Mouse (Mus musculus): ENCODE data around the gene Tmem131. TPM values are rescaled to one million over a fixed set of nuclear protein-coding genes. Genes with fewer than 3 reads are reported as not detected.

Tmem131 gene
- total and polyA plus RNA-seq, 3 experiments, result 9.7 to 39.9 (median 11.5) TPM

DNA sequence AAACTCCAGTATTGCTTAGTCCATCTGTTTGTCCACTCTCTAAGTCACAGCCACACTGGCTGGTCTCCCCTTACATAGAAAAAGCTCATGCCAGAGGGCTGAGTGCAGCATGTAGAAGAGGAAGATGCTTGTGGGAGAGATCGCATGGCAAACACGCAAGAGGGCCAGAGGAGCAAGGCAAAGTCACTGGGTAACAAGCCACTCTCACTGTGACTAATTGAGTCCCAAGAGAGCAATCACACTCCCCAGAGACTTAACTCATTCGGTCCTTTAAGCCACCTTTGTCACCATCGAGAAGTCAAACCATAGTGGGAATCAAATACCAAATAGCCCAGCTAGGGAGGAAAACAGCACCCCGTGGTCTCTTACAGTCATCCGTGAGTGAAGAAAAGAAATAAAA is 44.7 kb upstream of the Tmem131 start:
- H3K27ac ChIP-seq (ENCODE audit: insufficient read depth, low read depth), result 0 out of 2 replicates have a peak overlapping the region, but pooled peaks have one; percentile 6
- H3K9me3 ChIP-seq (replicated peaks; ENCODE audit: low read length), result no peaks in the 10 kb centered on the region
- H3K79me2 ChIP-seq (replicated peaks; ENCODE audit: control insufficient read depth, extremely low read depth, insufficient read depth, poor library complexity, severe bottlenecking), result no peaks in the 10 kb centered on the region
- peak; percentile 99 for DNase-seq (ENCODE audit: extremely low read depth)
- no peak overlapping the region for H3K9ac ChIP-seq (ENCODE audit: insufficient read depth, low read depth)
- H3K4me3 ChIP-seq (replicated peaks in 1 of 3; ENCODE audit: low read depth in 2 of 3, low read length in 2 of 3, poor library complexity in 1 of 3), result no peak overlapping the region
- dilution Hi-C loops (cut with MboI; ENCODE audit: extremely low pct_ligation_motif_present, extremely low pct_unique_long_range_greater_than_20kb, low sequenced_read_pairs) (no loop called here), in situ Hi-C loops (cut with MboI; ENCODE audit: low pct_ligation_motif_present, low pct_unique_long_range_greater_than_20kb, low sequenced_read_pairs) (loop anchor here (5.0 kb wide), 1 partner anchor 41 kb away; no protein-coding TSS in a partner anchor)
- TF ChIP-seq BHLHE40 (IDR thresholded peaks at IDR 0.05; ENCODE audit: low read depth, low read length) (peak; percentile 88), POLR2A (IDR thresholded peaks at IDR 0.05; ENCODE audit: low read depth, low read length) (no peak), E2F4 (IDR thresholded peaks at IDR 0.05; ENCODE audit: insufficient replicate concordance, low read depth, low read length) (no peak), USF2 (conservative IDR thresholded peaks at IDR 0.05; ENCODE audit: low read depth, low read length) (no peak), GABPA (IDR thresholded peaks at IDR 0.05; ENCODE audit: insufficient replicate concordance, low read depth, low read length) (no peak), ZC3H11A (IDR thresholded peaks at IDR 0.05; ENCODE audit: low read depth, low read length) (no peak), JUN (IDR thresholded peaks at IDR 0.05; ENCODE audit: insufficient read depth, low read depth, low read length) (peak; percentile 79), CTCF (conservative IDR thresholded peaks at IDR 0.05 in 1 of 2, IDR thresholded peaks at IDR 0.05 in 1 of 2; ENCODE audit: low read depth in 2 of 2, low read length in 2 of 2) (no peak), RCOR1 (conservative IDR thresholded peaks at IDR 0.05; ENCODE audit: low read depth, low read length) (peak; percentile 68; the same call in 1 of the 2 replicates), EP300 (IDR thresholded peaks at IDR 0.05; ENCODE audit: low read length) (peak; percentile 96), SMC3 (IDR thresholded peaks at IDR 0.05; ENCODE audit: low read depth, low read length) (peak; percentile 31), TBP (conservative IDR thresholded peaks at IDR 0.05; ENCODE audit: low read depth, low read length) (no peak), NELFE (IDR thresholded peaks at IDR 0.05; ENCODE audit: low read depth, low read length) (no peak), MYC (IDR thresholded peaks at IDR 0.05; ENCODE audit: low read depth, low read length) (peak; percentile 84), PAX5 (IDR thresholded peaks at IDR 0.05; ENCODE audit: low read length) (no peak), CHD2 (IDR thresholded peaks at IDR 0.05; ENCODE audit: low read length) (peak; percentile 49; the same call in 1 of the 2 replicates), TCF12 (IDR thresholded peaks at IDR 0.05; ENCODE audit: low read depth, low read length) (peak; percentile 80; the same call in 1 of the 2 replicates), IRF4 (IDR thresholded peaks at IDR 0.05; ENCODE audit: low read depth, low read length) (peak; percentile 97), ZNF384 (IDR thresholded peaks at IDR 0.05; ENCODE audit: low read depth, low read length) (no peak), ELF1 (IDR thresholded peaks at IDR 0.05; ENCODE audit: low read depth, low read length) (0 out of 2 replicates have a peak, but pooled peaks have one; percentile 33), UBTF (IDR thresholded peaks at IDR 0.05; ENCODE audit: low read depth, low read length) (no peak), MXI1 (IDR thresholded peaks at IDR 0.05; ENCODE audit: low read depth, low read length) (peak; percentile 55; the same call in 1 of the 2 replicates), JUND (conservative IDR thresholded peaks at IDR 0.05; ENCODE audit: low read depth, low read length) (peak; percentile 83), MAX (IDR thresholded peaks at IDR 0.05; ENCODE audit: low read length) (peak; percentile 66), MAFK (IDR thresholded peaks at IDR 0.05; ENCODE audit: insufficient replicate concordance, low read length) (peak; percentile 87), MAZ (IDR thresholded peaks at IDR 0.05; ENCODE audit: low read depth, low read length) (no peak), ETS1 (conservative IDR thresholded peaks at IDR 0.05; ENCODE audit: low read depth, low read length) (peak; percentile 92), MEF2A (IDR thresholded peaks at IDR 0.05; ENCODE audit: borderline replicate concordance, low read depth, low read length) (peak; percentile 88), SIN3A (IDR thresholded peaks at IDR 0.05; ENCODE audit: low read length) (peak; percentile 48; the same call in 1 of the 2 replicates), HCFC1 (IDR thresholded peaks at IDR 0.05; ENCODE audit: low read depth, low read length) (no peak), KAT2A (IDR thresholded peaks at IDR 0.05; ENCODE audit: insufficient replicate concordance, low read length) (peak; percentile 89)
- peaks cover 24 to 43% of the 10 kb centered on the region in 2 experiments for H3K4me1 ChIP-seq (ENCODE audit: control insufficient read depth in 1 of 2, insufficient read depth in 2 of 2)
- H3K4me2 ChIP-seq (ENCODE audit: insufficient read depth, low read depth, poor library complexity, severe bottlenecking), result peak overlapping the region; percentile 79
- peaks cover 7% of the 10 kb centered on the region for H3K27me3 ChIP-seq (replicated peaks)
- H3K36me3 ChIP-seq (replicated peaks in 1 of 2; ENCODE audit: control insufficient read depth in 1 of 2, insufficient read depth in 1 of 2, low read length in 1 of 2), result no peaks in the 10 kb centered on the region

Data from CH12.LX (cell line).